Mouse (Mus musculus): ENCODE measurements around the gene Vdac2.

Gene Vdac2

DNA sequence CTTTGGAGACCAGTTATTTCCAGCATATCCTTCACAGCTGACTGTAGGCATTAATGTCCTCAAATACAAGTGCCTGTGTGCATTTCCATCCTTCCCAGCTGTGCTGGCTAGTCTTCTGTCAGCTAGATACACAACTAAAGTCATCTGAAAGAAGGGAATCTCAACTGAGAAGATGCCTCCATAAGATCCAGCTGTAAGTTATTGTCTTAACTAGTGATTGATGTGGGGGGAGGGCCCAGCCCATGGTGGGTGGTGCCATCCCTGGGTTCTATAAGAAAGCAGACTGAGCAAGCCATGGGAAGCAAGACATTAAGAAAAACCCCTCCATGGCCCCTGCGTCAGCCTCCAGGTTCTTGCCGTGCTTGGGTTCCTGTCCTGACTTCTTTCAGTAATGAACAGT is at the start of gene Vdac2:
Vdac2 (plus strand) TSS at position 301 of the 400 bp plus-strand sequence.
- no peak for DNase-seq (ENCODE audit: low read depth, low spot score)

DNA sequence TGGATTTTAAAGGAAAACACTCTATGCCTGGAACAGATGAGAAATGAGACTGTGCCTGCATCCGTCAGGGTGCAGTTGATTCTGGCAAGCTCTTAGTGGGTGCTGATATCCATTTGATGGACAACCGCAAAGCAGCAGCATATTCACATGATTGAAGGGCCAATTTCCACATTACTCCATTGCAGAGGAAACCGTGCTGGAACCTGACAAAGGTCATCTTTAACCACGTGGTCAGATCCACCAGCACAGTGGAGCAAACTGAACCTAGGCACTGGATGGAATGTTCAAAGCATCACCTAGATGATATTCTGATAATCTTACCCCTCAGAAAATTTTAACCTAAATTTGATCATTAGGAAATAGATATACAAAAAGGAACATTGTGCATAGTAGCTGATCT is 48.8 kb upstream of the Vdac2 start:
- no peak for DNase-seq (ENCODE audit: low read depth, low spot score)

DNA sequence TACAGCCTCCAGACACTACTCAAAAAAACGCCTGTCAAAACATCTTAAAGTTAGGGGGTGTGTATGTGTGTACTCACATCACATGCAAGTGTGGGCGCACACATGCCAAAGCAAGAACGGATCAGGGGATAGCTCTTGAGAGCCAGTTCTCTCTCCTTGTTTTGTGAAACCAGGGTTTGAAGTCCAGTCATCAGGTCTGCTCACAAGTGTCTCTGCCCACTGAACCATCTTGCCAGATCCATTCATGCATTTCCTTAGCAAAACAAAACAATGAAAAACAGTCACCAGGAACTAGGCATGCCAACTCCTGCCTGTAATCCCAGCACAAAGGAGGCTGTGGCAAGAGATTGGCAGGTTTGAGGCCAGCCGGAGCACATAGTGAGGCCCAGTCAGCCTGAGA is 38.5 kb upstream of the Vdac2 start:
- no peak for DNase-seq (ENCODE audit: low read depth, low spot score)

DNA sequence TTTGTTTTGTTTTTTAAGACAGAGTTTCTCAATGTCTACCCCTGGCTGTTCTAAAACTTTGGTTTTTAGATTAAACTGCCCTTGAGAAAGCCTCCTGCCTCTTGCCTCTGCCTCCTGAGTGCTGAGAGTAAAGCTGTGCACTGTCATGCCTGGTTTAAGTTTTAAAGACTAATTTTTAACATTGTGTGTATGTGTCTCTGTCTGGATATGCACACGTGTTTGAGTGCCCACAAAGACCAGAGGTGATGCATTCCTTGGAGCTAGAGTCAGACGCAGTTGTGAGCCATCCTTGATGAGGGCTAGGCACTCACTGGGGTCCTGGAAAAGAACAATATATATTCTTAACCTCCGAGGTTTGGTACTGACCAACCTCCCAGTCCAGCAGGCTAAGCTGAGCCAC is 37.7 kb upstream of the Vdac2 start:
- no peak for DNase-seq (ENCODE audit: low read depth, low spot score)

DNA sequence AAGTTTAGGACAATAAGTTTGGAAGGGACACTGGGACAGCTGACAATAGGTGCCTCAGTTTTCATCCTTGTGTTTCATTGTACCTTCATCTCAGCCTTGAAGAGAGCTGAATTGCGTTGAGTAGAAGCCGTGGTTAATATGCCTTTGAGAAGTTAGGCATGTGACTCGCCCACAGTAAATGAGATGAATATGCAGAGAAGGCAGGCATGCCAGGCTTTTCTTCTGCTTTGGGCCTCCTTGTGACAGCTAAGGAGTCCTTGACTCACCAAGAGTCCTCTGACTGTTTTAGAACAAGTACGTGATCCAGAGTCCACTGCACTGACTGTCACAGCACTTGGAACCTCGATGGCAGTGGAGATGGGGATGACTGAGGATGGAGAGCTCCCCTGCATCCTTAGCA is 36.9 kb upstream of the Vdac2 start:
- no peak for DNase-seq (ENCODE audit: low read depth, low spot score)

DNA sequence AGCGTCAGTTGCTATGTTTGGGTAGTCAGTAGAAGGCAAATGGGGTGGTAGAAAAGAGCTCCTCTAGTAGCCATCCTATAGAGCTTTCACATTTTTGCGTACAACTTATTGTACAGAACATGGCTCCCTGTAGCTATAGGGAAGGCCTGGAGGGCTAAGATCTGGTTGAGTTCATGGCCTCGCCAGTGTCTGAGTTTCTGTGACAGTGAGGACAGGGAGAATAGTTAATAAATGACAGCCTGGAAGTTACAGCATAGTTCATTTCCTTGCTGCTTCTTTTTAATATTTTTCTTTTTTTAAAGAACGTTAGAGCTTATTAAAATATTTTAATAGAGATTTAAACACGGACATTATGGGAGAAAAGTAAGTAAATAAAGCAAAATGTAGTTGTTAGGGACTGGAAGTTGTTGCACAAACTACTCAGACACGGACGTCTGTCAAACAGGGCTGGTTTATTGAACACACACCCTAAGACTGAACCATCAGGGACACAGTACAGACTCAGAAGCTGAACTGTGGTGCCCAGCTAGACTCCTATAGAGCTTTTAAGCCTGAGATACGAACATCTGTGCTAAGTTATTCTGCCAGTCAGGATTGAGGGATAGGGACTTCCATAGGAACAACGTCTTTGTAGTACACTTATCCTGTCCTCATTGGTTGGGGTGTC is 34.3 kb upstream of the Vdac2 start:
- DNase-seq (ENCODE audit: low read depth, low spot score), result no peak

DNA sequence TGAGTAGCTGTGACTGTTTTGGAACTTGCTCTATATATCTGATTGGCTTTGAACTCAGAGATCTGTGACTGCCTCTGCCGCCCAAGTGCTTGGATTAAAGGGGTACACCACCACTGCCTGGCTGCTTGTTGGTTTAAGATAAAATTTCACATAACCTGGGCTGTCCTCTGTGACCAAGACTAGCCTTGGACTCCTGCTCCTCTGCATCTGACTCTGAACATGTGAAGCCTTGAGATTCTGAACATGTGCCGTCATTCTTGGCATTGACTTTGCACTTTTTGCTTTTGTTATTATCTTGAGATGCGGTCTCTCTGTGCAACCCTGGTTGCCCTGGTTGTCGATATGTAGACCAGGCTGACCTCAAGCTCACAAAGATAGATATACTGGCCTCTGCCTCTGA is 33.3 kb upstream of the Vdac2 start:
- DNase-seq (ENCODE audit: low read depth, low spot score), result no peak

DNA sequence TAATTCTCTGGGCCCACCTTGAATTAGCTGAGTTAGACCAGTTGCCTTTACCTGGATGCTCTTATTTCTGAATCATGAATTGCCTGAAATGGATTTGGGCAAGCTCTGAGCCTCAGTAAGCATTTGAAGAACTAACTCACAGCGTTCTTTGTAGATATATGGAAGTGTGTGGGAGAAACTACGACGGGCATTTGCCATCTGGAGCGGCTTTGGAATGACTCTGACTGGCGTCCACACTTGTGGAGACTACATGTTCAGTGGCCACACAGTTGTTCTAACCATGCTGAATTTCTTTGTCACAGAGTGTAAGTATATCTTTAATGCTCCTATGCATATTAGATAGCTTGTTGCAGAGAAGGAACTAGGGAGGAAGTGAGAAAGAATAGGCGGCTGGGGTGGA is 32.8 kb upstream of the Vdac2 start:
- no peak for DNase-seq (ENCODE audit: low read depth, low spot score)

DNA sequence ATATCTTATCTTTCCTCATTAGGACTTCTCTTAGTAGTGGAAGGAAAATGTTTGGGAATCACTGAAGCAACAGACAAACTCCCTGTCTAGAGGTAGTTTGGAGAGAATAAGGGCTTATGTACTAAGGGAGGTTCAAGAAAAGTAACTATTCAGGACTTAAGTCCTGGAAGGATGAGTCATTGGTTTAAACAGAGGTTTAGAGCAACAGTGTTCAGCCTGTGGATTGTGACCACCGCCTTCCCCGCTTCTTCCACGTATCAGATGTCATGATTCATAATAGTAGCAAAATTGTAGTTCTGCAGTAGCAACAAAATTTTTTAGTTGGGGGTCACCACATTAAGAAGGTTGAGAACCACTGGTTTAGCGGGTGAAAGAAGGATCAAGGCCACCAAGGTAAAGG is 24.4 kb upstream of the Vdac2 start:
- DNase-seq (ENCODE audit: low read depth, low spot score), result no peak

DNA sequence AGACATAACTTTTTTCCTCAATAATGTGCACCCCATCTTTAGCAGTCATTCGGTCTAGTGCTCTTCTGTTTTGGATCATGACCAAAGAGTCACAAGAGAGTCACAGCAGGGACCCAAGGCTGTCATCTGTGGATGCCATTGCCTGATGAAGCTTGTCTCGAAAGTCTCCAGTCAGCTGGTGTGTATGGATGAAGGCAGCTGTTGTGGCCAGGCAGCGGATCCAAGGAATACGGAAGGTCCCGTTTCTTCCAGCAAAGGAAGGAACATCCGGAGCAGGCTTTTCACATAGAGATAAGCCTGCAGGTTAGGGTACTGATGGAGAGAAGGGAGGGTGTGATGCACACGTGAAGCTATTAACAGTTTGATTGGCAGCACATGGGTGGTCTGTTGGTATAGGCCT is 23.4 kb upstream of the Vdac2 start:
- no peak for DNase-seq (ENCODE audit: low read depth, low spot score)

DNA sequence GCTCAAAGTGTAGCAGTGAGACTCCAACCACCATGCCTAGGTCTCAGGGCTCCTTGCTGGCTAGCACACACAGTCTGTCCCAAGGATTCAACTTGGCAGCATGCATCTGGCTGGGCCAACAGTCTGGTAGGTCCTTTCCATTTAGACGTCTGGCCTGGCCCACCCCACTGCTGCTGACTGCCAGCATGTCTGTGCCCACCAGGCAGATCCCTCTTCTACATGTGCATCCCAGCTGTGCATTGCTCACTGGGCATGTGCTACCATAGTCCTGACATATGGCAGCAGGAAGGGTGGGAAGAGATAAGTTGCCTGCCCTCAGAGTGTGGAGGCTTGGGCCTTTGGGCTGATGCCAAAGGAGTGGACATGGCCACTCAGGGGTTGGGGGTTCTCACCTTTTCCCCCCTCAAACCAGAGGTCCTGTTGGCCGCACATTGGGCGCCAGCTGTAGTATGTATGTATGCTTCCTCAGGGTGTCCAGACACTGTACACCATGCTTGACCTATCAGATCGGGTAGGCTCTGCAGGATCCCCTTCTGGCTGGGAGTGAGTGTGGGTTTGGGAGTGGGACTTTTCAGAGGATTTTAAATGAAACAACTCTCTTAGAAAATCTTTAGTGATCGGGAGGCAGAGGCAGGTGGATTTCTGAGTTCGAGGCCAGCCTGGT is 22.4 kb upstream of the Vdac2 start:
- no peak for DNase-seq (ENCODE audit: low read depth, low spot score)

DNA sequence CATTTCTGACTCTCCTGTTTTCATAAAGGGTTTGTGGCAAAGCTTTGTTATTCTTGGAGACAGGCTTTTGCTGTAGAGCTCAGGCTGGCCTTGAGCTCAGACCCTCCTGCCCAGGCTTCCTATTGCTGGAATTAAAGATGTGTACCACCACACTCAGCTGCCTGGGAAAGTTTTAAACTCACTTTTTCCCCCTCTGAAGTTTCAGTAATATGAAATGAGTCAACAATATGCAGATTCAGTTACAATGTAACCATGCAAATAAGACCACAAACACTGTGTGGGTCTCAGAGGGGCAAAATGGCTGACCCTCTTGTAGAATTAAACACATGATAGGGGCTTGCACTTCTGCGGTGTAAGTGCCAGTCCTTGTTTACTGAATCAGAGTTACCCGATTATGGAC is 18.8 kb upstream of the Vdac2 start:
- DNase-seq (ENCODE audit: low read depth, low spot score), result no peak

DNA sequence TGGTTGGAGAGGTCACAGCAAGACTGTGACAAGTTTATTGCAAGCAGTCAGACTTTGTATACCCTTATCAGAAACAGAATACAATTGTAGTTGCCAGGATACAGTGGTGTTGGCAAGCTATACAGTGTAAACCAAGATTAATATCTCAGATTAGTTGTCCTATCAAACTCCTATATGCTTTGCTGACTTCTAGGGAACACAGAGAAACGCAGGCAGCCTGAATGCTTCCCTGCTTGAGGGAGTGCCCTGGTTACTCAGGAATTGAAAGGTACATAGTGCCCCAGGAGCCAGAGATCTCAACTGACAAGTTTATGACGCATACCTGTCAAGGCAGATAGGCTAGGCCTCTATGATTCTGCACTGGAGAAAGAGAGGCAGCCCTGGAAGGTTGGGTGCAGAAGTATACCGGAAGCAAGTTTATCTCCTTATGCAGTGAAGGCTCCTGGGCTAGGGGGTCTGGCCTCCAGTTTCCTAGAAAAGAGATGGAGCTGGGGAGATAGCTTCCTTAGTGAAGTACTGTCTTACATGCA is 18.3 kb upstream of the Vdac2 start:
- no peak for DNase-seq (ENCODE audit: low read depth, low spot score)

DNA sequence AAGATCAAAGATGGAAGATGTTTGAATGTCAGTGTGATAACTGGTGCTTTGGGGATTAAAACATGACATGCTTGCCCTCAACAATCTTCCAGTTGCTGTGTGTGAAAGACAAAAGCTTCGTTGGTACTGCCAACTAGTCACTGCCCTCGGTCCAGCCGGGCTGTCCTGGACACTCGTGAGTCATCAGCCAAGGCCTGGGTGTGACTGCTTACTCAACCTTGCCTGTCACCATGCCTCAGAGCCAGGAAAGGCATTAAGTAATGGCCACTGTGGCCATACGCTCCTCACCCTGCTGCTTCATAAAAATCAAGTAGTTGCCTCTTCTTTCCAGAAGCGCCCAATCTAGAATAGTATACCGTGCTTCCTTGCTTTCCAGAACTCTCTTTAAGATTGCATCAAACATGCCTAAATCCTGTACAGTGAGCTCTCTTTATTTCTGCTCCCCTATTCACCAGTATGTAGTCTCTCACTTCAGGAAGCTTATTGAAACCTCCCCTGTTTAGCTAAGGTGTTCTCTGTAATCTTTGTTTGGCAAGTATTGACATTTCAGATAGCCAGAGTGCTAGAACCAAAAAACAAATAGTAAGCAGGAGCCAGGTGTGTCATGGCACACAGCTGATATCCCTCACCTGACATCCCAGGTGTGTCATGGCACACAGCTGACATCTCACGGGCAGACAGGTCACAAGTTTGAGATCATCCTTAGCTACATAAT is 16.7 kb upstream of the Vdac2 start:
- no peak for DNase-seq (ENCODE audit: low read depth, low spot score)

DNA sequence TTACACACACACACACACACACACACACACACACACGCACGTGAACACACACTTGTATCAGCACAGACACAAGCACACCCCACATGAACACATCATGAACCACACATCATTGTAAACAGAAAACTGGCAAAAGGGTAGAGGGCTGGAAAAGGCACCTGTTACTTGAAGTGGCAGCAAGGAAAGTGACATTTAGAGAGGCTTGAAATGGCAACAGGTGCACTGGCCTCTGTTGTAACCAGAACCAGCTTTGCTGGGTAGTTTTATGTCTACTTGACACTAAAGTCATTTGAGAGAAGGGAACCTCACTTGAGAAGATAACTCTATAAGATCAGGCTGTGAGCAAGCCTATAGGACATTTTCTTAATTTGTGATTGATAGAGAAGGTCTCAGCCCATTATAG is 15.6 kb upstream of the Vdac2 start:
- DNase-seq (ENCODE audit: low read depth, low spot score), result no peak

DNA sequence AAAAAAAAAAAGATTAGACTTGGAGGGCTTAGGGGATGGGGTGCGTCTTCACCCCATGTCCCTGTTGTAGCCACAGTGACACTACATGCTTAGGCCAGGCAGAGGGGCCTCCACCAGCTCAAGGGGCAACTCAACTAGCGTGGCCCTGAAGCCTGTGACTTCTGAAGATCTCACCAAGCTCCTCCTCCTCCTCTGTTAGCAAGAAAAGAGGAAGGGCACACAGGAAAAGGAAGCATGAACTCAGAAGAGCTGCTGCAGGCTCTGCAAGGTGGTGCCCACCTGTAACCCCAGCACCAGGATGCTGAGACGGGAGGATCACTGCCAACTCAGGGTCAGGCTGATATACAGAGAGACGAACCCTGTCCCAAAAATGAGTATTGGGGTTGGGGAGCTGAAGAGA is 13.7 kb upstream of the Vdac2 start:
- peak; percentile 55 for DNase-seq (ENCODE audit: low read depth, low spot score)

DNA sequence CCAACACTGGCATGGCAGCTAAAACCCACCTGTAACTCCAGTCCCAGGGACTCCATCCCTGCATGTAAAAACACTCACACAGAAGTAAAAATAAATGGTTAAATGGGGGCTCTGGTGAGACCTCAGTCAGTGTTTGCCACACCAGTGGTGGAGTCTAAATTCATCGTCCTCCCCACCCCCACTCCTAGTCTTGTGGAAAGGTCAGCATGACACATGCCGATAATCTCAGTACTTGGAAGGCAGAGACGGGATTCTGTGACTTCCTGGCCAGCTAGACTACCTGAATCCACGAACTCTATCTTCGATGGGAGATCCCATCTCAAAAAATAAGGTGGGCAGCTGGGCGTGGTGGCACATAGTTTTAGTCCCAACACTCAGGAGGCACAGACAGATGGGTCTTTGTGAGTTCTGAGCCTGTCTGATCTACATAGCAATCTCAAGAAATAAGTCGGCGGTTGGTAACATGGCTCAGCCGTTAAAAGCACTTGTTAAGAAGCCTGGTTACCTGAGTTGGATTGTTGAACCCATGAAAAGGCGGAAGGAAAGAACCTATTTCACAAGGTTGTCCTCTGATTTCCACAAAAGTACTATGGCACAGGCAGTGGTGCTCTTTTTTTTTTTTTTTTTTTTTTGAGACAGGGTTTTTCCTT is 13.2 kb upstream of the Vdac2 start:
- no peak for DNase-seq (ENCODE audit: low read depth, low spot score)

DNA sequence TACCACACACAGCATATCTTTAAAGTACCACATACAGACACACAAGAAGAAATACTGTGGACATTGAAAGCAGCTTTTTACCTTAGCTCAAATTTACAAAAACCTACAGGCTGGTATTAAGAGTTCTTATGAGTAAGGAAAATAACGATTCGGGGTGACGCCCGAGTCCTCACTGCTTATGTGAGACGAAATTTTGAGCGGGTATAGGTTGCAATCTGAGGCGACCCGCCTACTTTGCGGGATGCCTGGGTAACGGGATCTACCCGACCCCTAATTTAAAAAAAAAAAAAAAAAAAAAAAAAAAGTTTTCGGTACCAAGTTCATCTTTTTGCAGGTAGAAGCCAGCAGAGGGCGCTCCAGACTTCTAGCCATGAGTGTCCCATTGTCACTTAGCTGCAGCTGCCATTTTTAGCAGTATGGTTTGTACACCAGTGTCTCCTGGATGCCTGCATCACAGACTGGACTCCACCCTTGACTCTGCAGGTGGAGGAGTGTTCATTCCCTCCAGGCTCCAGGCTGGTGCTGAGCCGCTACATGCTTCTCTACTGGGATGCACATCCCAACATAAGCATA is 12.4 kb upstream of the Vdac2 start:
- peak; percentile 80 for DNase-seq (ENCODE audit: low read depth, low spot score)

DNA sequence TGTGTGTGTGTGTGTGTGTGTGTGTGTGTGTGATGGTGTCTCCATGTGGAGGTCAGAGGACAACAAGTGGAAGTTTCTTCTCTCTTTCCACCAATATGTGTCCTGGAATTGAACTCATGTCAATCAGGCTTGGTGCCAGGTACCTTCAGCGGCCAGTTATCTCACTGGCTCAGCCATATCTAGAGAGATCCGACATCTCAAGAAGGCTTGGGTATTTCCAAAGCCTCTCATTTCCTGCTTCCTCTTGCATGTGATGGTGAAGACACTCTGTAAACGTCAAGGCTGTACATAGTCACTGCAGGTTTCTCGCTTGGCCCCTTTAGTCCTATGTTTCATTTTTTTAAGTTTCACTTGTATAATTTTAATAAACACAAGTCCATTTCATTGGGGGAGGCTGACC is 11.8 kb upstream of the Vdac2 start:
- DNase-seq (ENCODE audit: low read depth, low spot score), result no peak

DNA sequence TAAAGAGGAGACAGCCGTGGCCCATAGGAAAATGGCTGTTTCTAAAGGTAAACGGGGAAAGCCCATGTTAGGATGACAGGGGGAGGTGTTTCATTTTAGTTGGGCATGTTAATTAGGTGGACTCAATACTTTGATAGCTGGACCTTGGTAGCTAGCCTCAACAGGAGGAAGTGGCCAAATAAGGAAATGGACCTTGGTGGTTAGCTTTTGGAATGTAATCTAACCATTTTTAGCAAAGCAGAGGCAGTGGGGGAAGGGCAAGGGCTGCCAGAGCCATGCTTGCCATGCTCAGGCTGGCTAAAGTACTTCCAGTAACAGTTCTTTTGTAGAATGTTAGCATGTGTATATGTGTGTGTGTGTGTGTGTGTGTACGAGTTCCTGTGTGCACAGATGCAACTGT is 11.2 kb upstream of the Vdac2 start:
- peak; percentile 16 for DNase-seq (ENCODE audit: low read depth, low spot score)

DNA sequence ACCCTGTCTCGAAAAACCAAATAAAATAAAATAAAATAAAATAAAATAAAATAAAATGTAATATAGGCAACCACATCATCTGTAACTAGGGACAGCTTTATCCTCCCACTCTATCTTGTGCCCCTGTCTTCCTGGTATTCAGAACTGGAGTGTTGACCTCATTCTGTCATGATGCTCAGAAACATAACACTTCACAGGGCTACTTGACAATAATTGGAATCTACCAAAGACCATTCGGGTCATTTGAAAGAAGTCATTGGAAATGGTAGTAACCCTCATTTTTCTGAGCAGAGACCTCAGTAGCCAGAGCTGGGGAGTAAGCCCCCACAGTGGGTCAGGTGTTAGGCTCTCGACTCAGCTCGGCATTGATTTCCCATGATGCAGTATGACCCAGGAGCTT is 10.4 kb upstream of the Vdac2 start:
- DNase-seq (ENCODE audit: low read depth, low spot score), result no peak

DNA sequence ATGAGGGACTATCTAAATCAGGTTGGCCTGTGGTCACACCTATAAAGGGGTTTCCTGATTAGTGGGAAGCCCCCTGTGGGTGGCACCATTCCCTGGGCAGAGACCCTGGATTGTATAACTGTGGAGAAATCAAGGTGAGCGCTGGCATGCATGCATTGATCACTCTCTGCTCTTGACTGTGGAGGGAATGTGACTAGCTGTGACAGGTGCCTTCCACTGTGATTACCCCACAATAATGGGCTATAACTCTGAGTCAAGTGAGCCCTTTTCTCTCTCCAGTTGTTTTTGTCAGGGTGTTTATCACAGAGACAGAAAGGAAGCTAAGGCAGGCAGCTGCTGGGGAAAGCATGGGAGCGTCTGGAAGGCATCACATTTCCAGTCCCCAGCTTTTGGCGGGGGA is 8.8 kb upstream of the Vdac2 start:
- DNase-seq (ENCODE audit: low read depth, low spot score), result no peak
